Mouse (Mus musculus) neural tube, embryonic 13.5 days (tissue): ENCODE measurements at regions not wholly inside any gene's neighbourhood (a gene's known extent, or its start where the extent isn't known, plus 50 kb on each side); places are given as distances from the start of the nearest gene placed in this dataset.

Experiments
- ATAC-seq: fragments of 200-750 bp; cut with Nextera tagmentation; 2 replicates; pipeline ENCODE4 v1.8.0; 2017; ENCODE audit warnings: low read depth, mild to moderate bottlenecking, moderate TSS enrichment, moderate library complexity
- H3K27ac ChIP-seq: fragments of 300-500 bp; sonication (generic); replicated peaks from 2 replicates; pipeline ENCODE4 v1.5.1; 2015; ENCODE audit warnings: moderate library complexity, mild to moderate bottlenecking, inconsistent platforms
- H3K27me3 ChIP-seq: fragments of 300-500 bp; sonication (generic); 2 replicates; pipeline ENCODE4 v1.6.1; 2015; ENCODE audit warnings: mild to moderate bottlenecking, inconsistent platforms
- H3K36me3 ChIP-seq: fragments of 300-500 bp; sonication (generic); 2 replicates; pipeline ENCODE4 v1.6.1; 2015; ENCODE audit warnings: mild to moderate bottlenecking, inconsistent platforms
- H3K4me1 ChIP-seq: fragments of 300-500 bp; sonication (generic); replicated peaks from 2 replicates; pipeline ENCODE4 v1.6.1; 2015; ENCODE audit warnings: inconsistent platforms
- H3K4me2 ChIP-seq: fragments of 300-500 bp; sonication (generic); 2 replicates; pipeline ENCODE4 v1.6.1; 2015; ENCODE audit warnings: inconsistent platforms, mild to moderate bottlenecking, moderate library complexity
- H3K4me3 ChIP-seq: fragments of 300-500 bp; sonication (generic); 2 replicates; pipeline ENCODE4 v1.5.1; 2015; ENCODE audit warnings: mild to moderate bottlenecking, inconsistent platforms
- H3K9ac ChIP-seq: fragments of 300-500 bp; sonication (generic); 2 replicates; pipeline ENCODE4 v1.6.1; 2015; ENCODE audit warnings: moderate library complexity, mild to moderate bottlenecking, inconsistent platforms
- H3K9me3 ChIP-seq: fragments of 300-500 bp; sonication (generic); 2 replicates; pipeline ENCODE4 v1.6.1; 2016; ENCODE audit warnings: inconsistent platforms
- WGBS: fragments of 180-500 bp; shearing (Covaris S2); methylation state at CpG from one replicate; pipeline ENCODE4 v1.1.7; 2015; 5-methylcytosine and 5-hydroxymethylcytosine counted together

- H3K9ac ChIP-seq = no peak overlapping the region
- no peaks in the 10 kb centered on the region for H3K4me1 ChIP-seq
- no peak for ATAC-seq
- H3K27ac ChIP-seq = no peak overlapping the region
- H3K27me3 ChIP-seq = no peaks in the 10 kb centered on the region
- no peak overlapping the region for H3K4me2 ChIP-seq
- 21% methylated on average over 2 of the region's 2 CpGs for WGBS
- no peaks in the 10 kb centered on the region for H3K9me3 ChIP-seq
- H3K36me3 ChIP-seq = no peaks in the 10 kb centered on the region
- H3K4me3 ChIP-seq = no peak overlapping the region
Observed at GRCm38 (mm10) chr2:159232266-159232665, 437.7 kb downstream of the Dhx35 start.

DNA sequence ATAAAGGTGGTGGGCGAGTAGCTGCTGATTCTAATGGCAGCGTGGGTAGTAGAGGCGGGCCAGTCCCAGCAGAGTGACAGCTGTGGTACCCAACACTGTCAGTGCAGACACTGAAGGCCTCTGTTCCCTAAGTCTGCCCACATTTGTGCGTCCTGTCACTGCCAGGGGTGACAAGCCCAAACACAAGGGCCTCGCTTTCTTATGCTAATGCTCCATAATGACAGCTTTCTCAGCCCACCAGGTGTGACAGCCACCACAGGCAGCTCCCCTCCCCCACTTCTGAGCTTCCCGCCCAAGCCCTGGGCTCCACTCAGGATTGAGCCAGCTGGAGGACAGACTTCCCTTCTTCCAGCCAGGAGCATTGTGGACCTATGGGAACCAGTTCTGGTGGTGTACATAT lies 440.4 kb downstream of the Dhx35 start:
- H3K27ac ChIP-seq = no peak overlapping the region
- ATAC-seq = no peak
- 31% methylated on average over 6 of the region's 6 CpGs for WGBS

GRCm38 (mm10) chr2:159250065-159250464 lies 455.5 kb downstream of the Dhx35 start:
- Histone ChIP-seq H3K27me3 (no peaks in the 10 kb centered on the region), H3K4me2 (no peak overlapping the region), H3K9ac (no peak overlapping the region), H3K4me1 (no peaks in the 10 kb centered on the region), H3K4me3 (no peak overlapping the region), H3K27ac (no peak overlapping the region), H3K9me3 (no peaks in the 10 kb centered on the region), H3K36me3 (no peaks in the 10 kb centered on the region)
- ATAC-seq = no peak
- WGBS = 38% methylated on average over 6 of the region's 6 CpGs

More for the DNA sequence above, 440.4 kb downstream of the Dhx35 start:
- no peaks in the 10 kb centered on the region for H3K27me3 ChIP-seq
- H3K4me2 ChIP-seq = no peak overlapping the region
- no peaks in the 10 kb centered on the region for H3K36me3 ChIP-seq
- no peaks in the 10 kb centered on the region for H3K9me3 ChIP-seq
- no peak overlapping the region for H3K4me3 ChIP-seq
- no peaks in the 10 kb centered on the region for H3K4me1 ChIP-seq
- H3K9ac ChIP-seq = no peak overlapping the region

GRCm38 (mm10) chr2:159250993-159251665 lies 456.5 kb downstream of the Dhx35 start:
- H3K27ac ChIP-seq = no peak overlapping the region
- H3K9ac ChIP-seq = no peak overlapping the region
- H3K9me3 ChIP-seq = no peaks in the 10 kb centered on the region
- WGBS = 83% methylated on average over 6 of the region's 6 CpGs
- no peak for ATAC-seq
- H3K27me3 ChIP-seq = no peaks in the 10 kb centered on the region
- H3K4me2 ChIP-seq = no peak overlapping the region
- no peaks in the 10 kb centered on the region for H3K36me3 ChIP-seq
- no peak overlapping the region for H3K4me3 ChIP-seq
- no peaks in the 10 kb centered on the region for H3K4me1 ChIP-seq

DNA sequence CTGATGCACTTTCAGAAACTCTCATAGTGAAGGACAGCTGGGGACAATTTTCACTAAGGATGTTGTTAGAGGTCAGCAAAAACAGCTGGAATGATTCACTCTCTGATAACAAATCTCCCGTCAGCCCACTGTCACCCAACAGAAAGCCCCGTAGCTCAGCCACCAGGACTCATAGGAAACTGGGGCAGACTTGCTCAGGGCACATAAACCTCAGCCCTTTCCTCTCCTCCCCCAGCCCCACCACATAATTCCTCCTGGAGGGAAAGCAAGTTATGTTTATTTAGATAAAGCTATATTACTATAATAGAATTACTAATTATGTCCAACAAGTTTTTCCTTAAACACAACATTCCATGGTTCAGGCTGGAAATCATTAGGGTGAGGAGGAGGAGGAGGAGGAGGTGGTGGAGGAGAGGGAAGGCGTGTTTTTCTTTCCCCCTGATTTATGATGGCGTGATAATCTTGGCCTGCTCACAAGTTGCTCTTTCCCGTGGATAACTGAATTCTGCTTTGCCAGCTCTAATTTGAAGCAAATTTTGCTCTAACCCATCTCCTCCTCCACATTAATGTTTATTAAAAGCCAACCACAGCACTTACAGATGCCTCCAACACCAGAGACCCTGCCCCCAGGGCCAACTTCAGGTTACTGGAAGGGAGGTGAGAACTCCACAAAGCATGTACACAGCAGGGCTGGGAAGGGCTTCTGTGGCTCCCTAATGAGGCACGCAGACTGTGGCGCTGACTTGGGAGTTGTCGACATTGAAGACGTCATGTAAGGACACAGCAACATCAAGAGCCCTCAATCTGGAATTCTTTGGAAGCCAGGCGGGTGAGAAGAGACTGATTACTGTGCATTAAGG lies 475.8 kb downstream of the Dhx35 start:
- Histone ChIP-seq H3K4me2 (no peak overlapping the region), H3K4me1 (0 out of 2 replicates have a peak, but pooled peaks cover 3% of the 10 kb centered on the region), H3K36me3 (no peaks in the 10 kb centered on the region), H3K9ac (no peak overlapping the region), H3K9me3 (no peaks in the 10 kb centered on the region), H3K27ac (no peak overlapping the region), H3K4me3 (no peak overlapping the region), H3K27me3 (no peaks in the 10 kb centered on the region)
- ATAC-seq = no peak
- WGBS = 71% methylated on average over 10 of the region's 10 CpGs

DNA sequence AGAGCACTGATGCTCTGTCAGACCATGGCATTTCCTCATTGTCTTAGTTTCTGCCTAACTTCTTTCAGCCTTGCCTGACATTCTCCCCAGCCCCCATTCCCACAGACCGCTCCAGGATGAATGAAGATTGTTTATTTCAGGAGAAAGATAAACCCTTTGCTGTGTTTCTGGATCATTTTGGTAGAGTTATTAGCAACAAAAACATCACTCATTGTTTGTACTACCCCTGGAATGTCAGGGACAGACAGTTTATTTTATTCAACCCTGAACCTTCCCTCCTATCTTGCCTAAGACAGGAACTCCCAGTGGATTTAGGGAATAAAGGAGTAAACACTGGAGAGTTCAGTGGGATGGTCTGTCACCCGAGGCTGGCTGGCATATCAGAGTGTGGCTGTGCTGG lies 484.3 kb downstream of the Dhx35 start:
- 0 out of 2 replicates have a peak, but pooled peaks cover 3% of the 10 kb centered on the region for H3K4me1 ChIP-seq
- H3K27ac ChIP-seq = no peak overlapping the region
- 62% methylated on average over 2 of the region's 2 CpGs for WGBS
- no peaks in the 10 kb centered on the region for H3K9me3 ChIP-seq
- H3K36me3 ChIP-seq = no peaks in the 10 kb centered on the region
- ATAC-seq = no peak
- H3K4me2 ChIP-seq = no peak overlapping the region
- no peak overlapping the region for H3K4me3 ChIP-seq
- H3K27me3 ChIP-seq = no peaks in the 10 kb centered on the region
- H3K9ac ChIP-seq = no peak overlapping the region

DNA sequence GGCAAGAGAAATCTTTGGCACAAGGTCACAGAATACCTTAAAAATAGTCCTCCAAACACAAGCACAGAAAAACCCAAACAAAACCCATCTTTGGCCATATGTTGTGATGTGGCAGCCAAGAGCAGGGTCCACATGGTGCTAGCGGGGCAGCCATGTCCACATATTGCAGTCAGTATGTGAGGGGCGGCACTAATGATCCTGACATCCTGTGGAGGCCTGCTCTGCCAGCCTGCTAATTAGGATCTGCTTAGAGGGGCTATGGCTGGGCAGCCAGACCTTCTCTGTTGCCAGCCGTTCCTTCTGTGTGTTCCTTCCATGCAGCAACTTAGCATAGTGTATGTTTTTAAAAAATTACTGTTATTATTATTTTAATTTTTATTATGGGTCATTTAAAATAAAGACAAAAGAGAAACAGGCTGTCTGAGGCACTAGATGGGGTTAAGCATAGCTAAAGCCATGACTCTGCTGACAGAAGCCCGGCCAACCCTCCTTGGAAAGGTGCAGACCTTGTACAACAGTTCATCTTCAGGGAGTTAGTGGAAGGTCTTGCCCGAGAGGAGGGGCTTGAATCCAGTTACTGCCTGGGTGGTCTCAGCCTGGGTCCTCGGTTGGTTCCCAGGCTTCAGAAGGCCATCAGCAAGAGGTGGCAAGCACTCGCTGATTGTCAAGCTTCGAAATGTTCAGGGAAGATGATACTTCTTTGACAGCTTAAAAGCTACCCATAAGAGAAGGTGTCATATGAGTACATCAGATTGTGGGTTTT lies 487.1 kb downstream of the Dhx35 start:
- WGBS = 80% methylated on average over 8 of the region's 8 CpGs
- H3K4me2 ChIP-seq = no peak overlapping the region
- H3K4me3 ChIP-seq = no peak overlapping the region
- no peak for ATAC-seq
- no peaks in the 10 kb centered on the region for H3K27me3 ChIP-seq
- H3K27ac ChIP-seq = no peak overlapping the region
- H3K9ac ChIP-seq = no peak overlapping the region
- H3K36me3 ChIP-seq = no peaks in the 10 kb centered on the region
- H3K9me3 ChIP-seq = no peaks in the 10 kb centered on the region
- peaks cover 18% of the 10 kb centered on the region for H3K4me1 ChIP-seq

DNA sequence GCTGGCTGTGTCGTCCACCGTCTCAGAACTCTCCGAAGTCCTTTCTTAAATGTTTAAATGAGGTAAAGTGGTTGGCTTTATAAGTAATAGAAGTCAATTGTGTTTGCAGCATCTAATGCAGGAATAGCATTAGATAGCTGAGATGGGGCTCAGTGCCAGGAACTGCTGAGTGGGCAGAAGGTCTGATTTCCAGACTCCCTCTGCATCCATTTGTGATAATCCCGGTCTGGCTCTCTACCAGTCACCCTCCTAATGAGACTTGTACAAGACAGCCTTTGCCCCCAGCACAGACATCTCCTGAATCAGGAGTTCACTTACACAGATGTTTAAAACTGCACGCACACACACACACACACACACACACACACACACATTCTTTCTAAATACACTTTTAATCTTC lies 489.5 kb downstream of the Dhx35 start:
- peaks cover 27% of the 10 kb centered on the region for H3K4me1 ChIP-seq
- no peak overlapping the region for H3K9ac ChIP-seq
- H3K36me3 ChIP-seq = no peaks in the 10 kb centered on the region
- H3K9me3 ChIP-seq = no peaks in the 10 kb centered on the region
- ATAC-seq = no peak
- no peak overlapping the region for H3K4me2 ChIP-seq
- 62% methylated on average over 5 of the region's 5 CpGs for WGBS
- no peaks in the 10 kb centered on the region for H3K27me3 ChIP-seq
- H3K4me3 ChIP-seq = no peak overlapping the region
- no peak overlapping the region for H3K27ac ChIP-seq

DNA sequence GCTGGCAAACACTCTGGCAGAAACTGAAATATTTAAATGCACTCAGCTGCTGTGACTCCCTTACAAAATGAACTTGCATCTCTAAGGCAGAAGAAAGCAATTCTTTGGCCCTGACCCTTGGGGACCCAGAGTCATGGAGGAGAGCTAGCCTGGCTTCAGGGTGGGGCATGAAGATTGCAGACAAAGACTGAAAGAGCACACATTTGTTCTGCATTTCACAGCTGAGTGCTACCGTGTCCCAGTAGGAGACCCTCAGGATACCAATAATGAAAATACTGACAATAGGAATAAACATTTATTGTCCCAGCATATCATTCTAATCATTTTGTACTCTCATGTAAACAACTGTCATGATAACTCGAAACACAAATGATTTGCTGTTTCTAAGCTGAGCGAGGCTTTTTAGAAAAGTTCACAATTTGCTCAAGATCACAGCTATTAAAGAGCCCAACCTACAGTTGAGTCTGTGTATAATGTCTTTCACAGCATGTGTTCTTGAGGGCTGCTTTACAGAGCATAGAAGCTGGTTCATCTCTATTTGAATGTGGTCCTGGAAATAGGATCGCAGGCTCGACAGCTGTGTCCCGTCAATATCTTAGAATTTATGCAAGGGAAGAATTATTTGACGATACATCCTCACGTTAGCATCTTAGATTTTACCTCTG lies 490.1 kb downstream of the Dhx35 start:
- Histone ChIP-seq H3K9me3 (no peaks in the 10 kb centered on the region), H3K4me2 (no peak overlapping the region), H3K27me3 (no peaks in the 10 kb centered on the region), H3K4me1 (peaks cover 27% of the 10 kb centered on the region), H3K36me3 (no peaks in the 10 kb centered on the region), H3K4me3 (no peak overlapping the region), H3K9ac (no peak overlapping the region), H3K27ac (no peak overlapping the region)
- 32% methylated on average over 8 of the region's 8 CpGs for WGBS
- no peak for ATAC-seq

DNA sequence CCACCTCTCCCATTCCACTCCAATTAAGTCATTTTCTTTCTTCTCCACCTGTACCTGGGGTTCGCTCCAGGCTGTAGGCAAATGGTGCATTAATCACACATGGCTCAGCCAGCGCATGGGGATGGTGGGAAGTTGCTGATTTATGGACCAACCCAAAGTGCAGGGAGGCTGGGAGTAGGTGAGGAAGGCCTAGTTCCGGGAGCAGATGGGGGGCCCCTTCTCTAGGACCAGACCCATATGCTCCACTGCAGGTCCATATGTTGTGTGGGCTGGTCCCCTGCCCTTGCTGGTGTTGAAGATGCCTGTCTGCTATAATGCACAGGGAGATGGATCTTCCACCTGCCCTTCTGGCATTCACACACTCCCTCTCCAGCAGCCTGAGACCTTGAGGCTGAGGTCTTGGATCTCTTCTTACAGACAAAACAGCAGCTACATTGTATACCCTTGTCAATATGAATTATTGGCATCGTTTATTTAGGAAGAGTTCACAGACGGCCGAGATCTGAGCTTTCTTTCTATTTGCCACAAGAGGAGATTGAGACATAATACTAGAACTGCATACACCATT lies 493.5 kb downstream of the Dhx35 start:
- H3K4me1 ChIP-seq = peaks cover 27% of the 10 kb centered on the region
- no peaks in the 10 kb centered on the region; the same call in 1 of the 2 replicates for H3K27me3 ChIP-seq
- H3K4me3 ChIP-seq = no peak overlapping the region
- WGBS = 44% methylated on average over 6 of the region's 6 CpGs
- no peaks in the 10 kb centered on the region for H3K9me3 ChIP-seq
- H3K27ac ChIP-seq = no peak overlapping the region
- no peak overlapping the region for H3K9ac ChIP-seq
- no peaks in the 10 kb centered on the region for H3K36me3 ChIP-seq
- no peak for ATAC-seq
- H3K4me2 ChIP-seq = no peak overlapping the region

GRCm38 (mm10) chr2:159290081-159290480 lies 495.5 kb downstream of the Dhx35 start:
- Histone ChIP-seq H3K4me2 (no peak overlapping the region), H3K27me3 (no peaks in the 10 kb centered on the region; the same call in 1 of the 2 replicates), H3K4me3 (no peak overlapping the region), H3K4me1 (peaks cover 12% of the 10 kb centered on the region), H3K27ac (no peak overlapping the region), H3K36me3 (no peaks in the 10 kb centered on the region), H3K9me3 (no peaks in the 10 kb centered on the region), H3K9ac (no peak overlapping the region)
- 86% methylated on average over 1 of the region's 1 CpGs for WGBS
- no peak for ATAC-seq
